Comparison of ENCODE assay signal across 28 mouse cellular contexts in the genomic region with DNA sequence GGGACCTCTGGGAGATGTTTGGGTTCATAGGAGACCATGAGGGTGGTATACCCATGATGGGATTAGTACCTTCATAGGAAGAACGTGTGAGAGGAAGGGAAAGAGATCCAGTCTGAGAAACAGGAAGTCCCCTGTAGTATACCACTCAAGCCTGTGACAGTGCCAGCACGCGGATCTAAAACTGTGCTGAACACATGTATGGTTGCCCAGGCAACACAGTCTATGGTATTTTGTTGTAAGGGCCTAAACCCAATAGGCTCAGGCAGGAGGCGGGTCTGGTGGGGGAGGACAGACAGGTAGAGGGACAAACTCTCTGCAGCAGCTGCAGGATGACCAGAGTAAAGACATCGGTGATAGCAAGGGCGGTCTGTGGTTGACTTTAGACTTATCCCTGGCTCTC. TPM values are rescaled to one million over a fixed set of nuclear protein-coding genes. Genes with fewer than 3 reads are reported as not detected.
A peak's percentile ranks its signal among the peaks of the same experiment; 100 is the strongest.
DNase-seq lines count a peak whose midpoint lies in the region; ATAC-seq and TF ChIP-seq lines count a peak whose summit lies in the region.
"Had no signal": no experiment of that assay in that cellular context is flagged by ENCODE, and none has a peak within 500 bp of the region (broad histone marks: within the 10 kb centered on the region; RNA-seq: fewer than 3 reads in every experiment).

No protein-coding gene starts in this region.

- 75% methylated on average over 6 of the region's 6 CpGs for WGBS in midbrain, embryonic 16.5 days
- WGBS in midbrain, postnatal 0 days, result 76% methylated on average over 6 of the region's 6 CpGs

- peak in 1 of 2 experiments; percentile 32 for DNase-seq in left cerebral cortex, adult 2 months (ENCODE audit: extremely low spot score in 1 of 2, low spot score in 2 of 2)
- no peak for DNase-seq in left cerebral cortex, postnatal 4 days
- no peak for DNase-seq in midbrain, postnatal 0 days (ENCODE audit: low spot score)
- peak; percentile 66 for DNase-seq in brain, adult 2 months (ENCODE audit: low read depth, low spot score)
- no peak for DNase-seq in cerebellum, adult 9-10 months
- no peak for DNase-seq in urinary bladder, adult 18-20 months (ENCODE audit: low spot score in 2 of 2)
- DNase-seq: adrenal gland, postnatal 10 days; B cell, adult 2 months; cerebellum, adult 2 months; cerebellum, postnatal 36 days; heart, adult 18-20 months; heart, postnatal 14 days; kidney, adult 11 months; kidney, postnatal 4 days; layer of hippocampus, adult 9-11 months; midbrain, embryonic 14.5 days; retina, postnatal 1 day; spleen, adult 18-20 months had no signal

- ATAC-seq in midbrain, embryonic 16.5 days, result 0 out of 2 replicates have a peak, but pooled peaks have one; percentile 36
- ATAC-seq in midbrain, postnatal 0 days (ENCODE audit: low FRiP score), result no peak
- ATAC-seq in megakaryocyte progenitor cell, adult 5-6 weeks (replicated peaks; ENCODE audit: poor library complexity), result peak; percentile 66

- H3K4me1 ChIP-seq in midbrain, embryonic 16.5 days (ENCODE audit: control insufficient read depth, insufficient read depth, low read length), result no peaks in the 10 kb centered on the region
- H3K4me1 ChIP-seq in midbrain, postnatal 0 days (ENCODE audit: insufficient read depth, low read length), result no peaks in the 10 kb centered on the region
- H3K4me1 ChIP-seq: heart, embryonic 13.5 days; hindbrain, embryonic 12.5 days; megakaryocyte, embryonic 14.5 days; neural tube, embryonic 13.5 days had no signal

- no peaks in the 10 kb centered on the region for H3K9me3 ChIP-seq in midbrain, embryonic 16.5 days (replicated peaks; ENCODE audit: control insufficient read depth, low read length, poor library complexity, severe bottlenecking)
- H3K9me3 ChIP-seq in midbrain, postnatal 0 days (ENCODE audit: low read length), result no peaks in the 10 kb centered on the region
- H3K9me3 ChIP-seq: heart, embryonic 13.5 days; hindbrain, embryonic 12.5 days; limb, embryonic 13.5 days; liver, embryonic 15.5 days; neural tube, embryonic 13.5 days had no signal

- H3K4me3 ChIP-seq in left cerebral cortex, adult 2 months, result no peak overlapping the region
- H3K4me3 ChIP-seq in midbrain, embryonic 16.5 days (ENCODE audit: low read depth, low read length), result no peak overlapping the region
- no peak overlapping the region for H3K4me3 ChIP-seq in midbrain, postnatal 0 days (ENCODE audit: low read depth, low read length)
- H3K4me3 ChIP-seq: heart, embryonic 13.5 days; hindbrain, embryonic 12.5 days; limb, embryonic 13.5 days; liver, embryonic 15.5 days; megakaryocyte, embryonic 14.5 days; myocyte; neural tube, embryonic 13.5 days had no signal

- intact Hi-C loops in left cerebral cortex, adult 2 months (cut with DNase I), result no loop called here
- intact Hi-C loops in left cerebral cortex, postnatal 4 days (cut with DNase I), result no loop called here

- no peaks in the 10 kb centered on the region for H3K36me3 ChIP-seq in midbrain, embryonic 16.5 days (ENCODE audit: control insufficient read depth, insufficient read depth, low read length)
- H3K36me3 ChIP-seq in midbrain, postnatal 0 days (ENCODE audit: insufficient read depth, low read length), result no peaks in the 10 kb centered on the region
- H3K36me3 ChIP-seq: heart, embryonic 13.5 days; hindbrain, embryonic 12.5 days; limb, embryonic 13.5 days; liver, embryonic 15.5 days; neural tube, embryonic 13.5 days had no signal

- no peak overlapping the region for H3K9ac ChIP-seq in midbrain, embryonic 16.5 days (ENCODE audit: low read depth, low read length)
- H3K9ac ChIP-seq in midbrain, postnatal 0 days (replicated peaks; ENCODE audit: low read length, poor library complexity, severe bottlenecking), result no peak overlapping the region
- H3K9ac ChIP-seq: heart, embryonic 13.5 days; hindbrain, embryonic 12.5 days; limb, embryonic 13.5 days; liver, embryonic 15.5 days; neural tube, embryonic 13.5 days had no signal

- H3K27me3 ChIP-seq in midbrain, embryonic 16.5 days (ENCODE audit: control insufficient read depth, insufficient read depth, low read depth, low read length), result no peaks in the 10 kb centered on the region
- no peaks in the 10 kb centered on the region for H3K27me3 ChIP-seq in midbrain, postnatal 0 days (ENCODE audit: insufficient read depth, low read length)
- H3K27me3 ChIP-seq: CH12.LX; heart, embryonic 13.5 days; hindbrain, embryonic 12.5 days; limb, embryonic 13.5 days; liver, embryonic 15.5 days; megakaryocyte, embryonic 14.5 days; neural tube, embryonic 13.5 days had no signal

- peak overlapping the region; percentile 42; the same call in 1 of the 2 replicates for H3K27ac ChIP-seq in left cerebral cortex, adult 2 months
- H3K27ac ChIP-seq in midbrain, embryonic 16.5 days (ENCODE audit: low read length), result no peak overlapping the region
- no peak overlapping the region for H3K27ac ChIP-seq in midbrain, postnatal 0 days (ENCODE audit: low read depth, low read length)
- H3K27ac ChIP-seq: heart, embryonic 13.5 days; hindbrain, embryonic 12.5 days; limb, embryonic 13.5 days; liver, embryonic 15.5 days; neural tube, embryonic 13.5 days had no signal

- no peak overlapping the region for H3K4me2 ChIP-seq in midbrain, embryonic 16.5 days (ENCODE audit: low read length)
- H3K4me2 ChIP-seq in midbrain, postnatal 0 days (ENCODE audit: low read depth, low read length, poor library complexity, severe bottlenecking), result no peak overlapping the region
- H3K4me2 ChIP-seq: heart, embryonic 13.5 days; hindbrain, embryonic 12.5 days; limb, embryonic 13.5 days; liver, embryonic 15.5 days; neural tube, embryonic 13.5 days had no signal

- no peak for TF ChIP-seq CTCF in left cerebral cortex, adult 2 months (IDR thresholded peaks at IDR 0.05)
- no peak for TF ChIP-seq CTCF in midbrain, postnatal 0 days (IDR thresholded peaks at IDR 0.05)

RNA-seq across cellular contexts. Expression of gene Teddm2, which starts 53.8 kb away (rescaled TPM):
- total RNA-seq in left cerebral cortex, adult 2 months (2021), result 1 to 10 TPM; 3.4 to 3.9 TPM
- 1 to 10 TPM; 2.1 to 3.5 TPM for total RNA-seq in left cerebral cortex, postnatal 4 days (2021)
- polyA plus RNA-seq in midbrain, embryonic 16.5 days (2015; fragmentation: Nextera tagmentation; extraction: Ambion mirVana), result 0.96 and 1.3 TPM in 2 replicates
- total RNA-seq in midbrain, postnatal 0 days (2014; rRNA removed), result 0.66 and 1.1 TPM in 2 replicates
- polyA plus RNA-seq in midbrain, postnatal 0 days (2015; fragmentation: Nextera tagmentation; extraction: Ambion mirVana), result 1.2 and 1.7 TPM in 2 replicates
- 0.05 and 0.10 TPM in 2 replicates for total RNA-seq in megakaryocyte progenitor cell, adult 5-6 weeks (2015)
- 0.24 TPM in 1 of 2 replicates, not detected in the other for total RNA-seq in megakaryocyte progenitor cell, adult 5-6 weeks (2017)

RNA-seq across cellular contexts. Expression of gene Glul, which starts 54.1 kb away (rescaled TPM):
- total RNA-seq in left cerebral cortex, adult 2 months (2021), result 1,000 to 10,000 TPM; 1,896 to 2,040 TPM
- total RNA-seq in left cerebral cortex, postnatal 4 days (2021), result 100 to 1,000 TPM; 359 to 362 TPM
- 145 and 159 TPM in 2 replicates for polyA plus RNA-seq in midbrain, embryonic 16.5 days (2015; fragmentation: Nextera tagmentation; extraction: Ambion mirVana)
- 312 and 330 TPM in 2 replicates for total RNA-seq in midbrain, postnatal 0 days (2014; rRNA removed)
- 237 and 250 TPM in 2 replicates for polyA plus RNA-seq in midbrain, postnatal 0 days (2015; fragmentation: Nextera tagmentation; extraction: Ambion mirVana)
- total RNA-seq in megakaryocyte progenitor cell, adult 5-6 weeks (2015), result 32.1 and 35.2 TPM in 2 replicates
- total RNA-seq in megakaryocyte progenitor cell, adult 5-6 weeks (2017), result 46.2 and 55.2 TPM in 2 replicates
